In the genomic region with DNA sequence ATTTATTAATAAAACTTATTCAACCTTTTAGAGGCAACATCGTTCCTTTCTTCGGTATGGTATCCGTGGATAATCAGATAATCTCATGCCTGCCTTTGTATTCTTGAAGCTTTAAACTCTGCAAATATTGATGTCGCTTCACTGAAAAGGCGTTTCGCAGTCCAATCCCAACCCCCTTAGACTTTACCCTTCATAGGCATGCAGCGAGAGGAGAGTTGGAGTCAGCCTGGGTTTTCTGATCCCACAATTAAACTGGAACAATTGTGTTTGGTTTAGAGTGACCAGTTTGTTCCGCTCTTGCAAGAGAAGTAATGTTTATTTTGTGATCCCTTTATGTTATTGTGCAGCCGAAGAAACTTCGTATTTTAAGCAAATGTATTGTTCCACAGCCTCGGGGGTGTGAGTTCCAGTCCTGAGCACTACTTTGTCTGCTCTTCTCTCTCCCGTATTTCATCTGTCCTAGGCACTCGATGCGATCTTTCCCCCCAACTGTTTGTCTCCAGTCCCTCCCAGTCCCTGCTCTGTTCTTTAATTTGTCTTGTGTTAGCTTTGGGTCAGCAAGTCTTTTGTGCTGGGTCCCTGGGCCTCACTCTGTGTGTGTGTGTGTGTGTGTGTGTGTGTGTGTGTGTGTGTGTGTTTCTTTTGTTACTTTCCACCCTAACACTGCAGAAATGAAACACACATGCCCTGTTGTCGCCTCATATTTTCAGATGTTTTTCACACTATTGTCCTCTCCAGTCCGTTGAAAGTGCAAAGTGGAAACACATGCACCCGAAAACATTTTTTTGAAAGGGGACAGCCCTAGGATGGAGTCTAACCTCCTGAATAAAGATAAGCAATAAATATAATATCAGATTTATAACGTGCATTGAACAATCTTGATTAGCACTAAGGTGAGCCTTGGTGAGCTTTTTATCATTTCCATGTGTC, we compare ENCODE assay signal across 13 mouse cellular contexts.
DNase-seq lines count a peak whose midpoint lies in the region; ATAC-seq and TF ChIP-seq lines count a peak whose summit lies in the region.
"Had no signal": no experiment of that assay in that cellular context is flagged by ENCODE, and none has a peak within 500 bp of the region (broad histone marks: within the 10 kb centered on the region; RNA-seq: fewer than 3 reads in every experiment).

No protein-coding gene starts in this region.

- no peak overlapping the region for H3K27ac ChIP-seq in heart, embryonic 13.5 days (replicated peaks)
- 0 out of 2 replicates have a peak overlapping the region, but pooled peaks have one; percentile 18 for H3K27ac ChIP-seq in forebrain, embryonic 11.5 days (ENCODE audit: low read depth, low read length)
- H3K27ac ChIP-seq in midbrain, embryonic 14.5 days (replicated peaks; ENCODE audit: low read depth, low read length), result no peak overlapping the region
- H3K27ac ChIP-seq: liver, embryonic 13.5 days; macrophage had no signal

- intact Hi-C loops in heart, postnatal 25 days (cut with DNase I), result loop anchor here (10.0 kb wide), 1 partner anchor 402 kb away; the partner anchor contains the start of gene Isl1

- no peak for DNase-seq in heart, postnatal 25 days (ENCODE audit: low spot score)
- peak; percentile 61 for DNase-seq in brain, embryonic 14.5 days (ENCODE audit: low read depth)
- DNase-seq in forebrain, embryonic 11.5 days (ENCODE audit: low spot score), result peak; percentile 68
- DNase-seq in midbrain, embryonic 14.5 days, result peak; percentile 50
- no peak for DNase-seq in layer of hippocampus, postnatal 10 days (ENCODE audit: low spot score in 2 of 2)
- no peak for DNase-seq in urinary bladder, postnatal 25 days (ENCODE audit: low spot score)
- DNase-seq: adrenal gland, adult 2 months; B cell, adult 2 months; cerebellum, adult 11 months; liver, embryonic 13.5 days had no signal

- no peak for TF ChIP-seq CTCF in brain, embryonic 14.5 days (IDR thresholded peaks at IDR 0.05; ENCODE audit: borderline replicate concordance, extremely low read depth, insufficient read depth, insufficient read length)

- 13% methylated on average over 18 of the region's 18 CpGs for WGBS in heart, embryonic 13.5 days
- WGBS in forebrain, embryonic 11.5 days, result 2% methylated on average over 18 of the region's 18 CpGs
- WGBS in midbrain, embryonic 14.5 days, result under 1% methylated on average over 18 of the region's 18 CpGs

- peak overlapping the region; percentile 50 for H3K4me3 ChIP-seq in heart, embryonic 13.5 days
- no peak overlapping the region for H3K4me3 ChIP-seq in forebrain, embryonic 11.5 days (ENCODE audit: low read depth, low read length)
- no peak overlapping the region for H3K4me3 ChIP-seq in midbrain, embryonic 14.5 days (replicated peaks; ENCODE audit: low read depth, low read length)

- no peaks in the 10 kb centered on the region for H3K9me3 ChIP-seq in heart, embryonic 13.5 days
- no peaks in the 10 kb centered on the region for H3K9me3 ChIP-seq in forebrain, embryonic 11.5 days (ENCODE audit: control insufficient read depth, low read length)
- H3K9me3 ChIP-seq in midbrain, embryonic 14.5 days (ENCODE audit: control insufficient read depth, low read length), result no peaks in the 10 kb centered on the region
- H3K9me3 ChIP-seq: liver, embryonic 13.5 days had no signal

- H3K4me1 ChIP-seq in heart, embryonic 13.5 days, result peaks cover 32% of the 10 kb centered on the region
- peaks cover 8% of the 10 kb centered on the region; the same call in 1 of the 2 replicates for H3K4me1 ChIP-seq in forebrain, embryonic 11.5 days (replicated peaks; ENCODE audit: control insufficient read depth, insufficient read depth, low read length)
- no peaks in the 10 kb centered on the region for H3K4me1 ChIP-seq in midbrain, embryonic 14.5 days (ENCODE audit: control insufficient read depth, insufficient read depth, low read length)
- H3K4me1 ChIP-seq: liver, embryonic 13.5 days had no signal

- H3K4me2 ChIP-seq in heart, embryonic 13.5 days, result peak overlapping the region; percentile 80
- peak overlapping the region; percentile 71 for H3K4me2 ChIP-seq in forebrain, embryonic 11.5 days (ENCODE audit: low read depth, low read length, severe bottlenecking)
- H3K4me2 ChIP-seq in midbrain, embryonic 14.5 days (ENCODE audit: low read length), result no peak overlapping the region; the same call in 1 of the 2 replicates

- no peak overlapping the region for H3K9ac ChIP-seq in heart, embryonic 13.5 days
- no peak overlapping the region for H3K9ac ChIP-seq in forebrain, embryonic 11.5 days (ENCODE audit: low read length)
- no peak overlapping the region for H3K9ac ChIP-seq in midbrain, embryonic 14.5 days (replicated peaks; ENCODE audit: low read length)
- H3K9ac ChIP-seq: liver, embryonic 13.5 days had no signal

- peaks cover 79% of the 10 kb centered on the region for H3K27me3 ChIP-seq in heart, embryonic 13.5 days (replicated peaks)
- peaks cover 31% of the 10 kb centered on the region; the same call in 1 of the 2 replicates for H3K27me3 ChIP-seq in forebrain, embryonic 11.5 days (ENCODE audit: control insufficient read depth, insufficient read depth, low read length)
- peaks cover 84% of the 10 kb centered on the region for H3K27me3 ChIP-seq in midbrain, embryonic 14.5 days (ENCODE audit: control insufficient read depth, insufficient read depth, low read length)

- no peak for ATAC-seq in heart, embryonic 13.5 days (ENCODE audit: extremely low read depth, insufficient number of reproducible peaks, low FRiP score, low TSS enrichment)
- peak; percentile 63 for ATAC-seq in forebrain, embryonic 11.5 days (replicated peaks; ENCODE audit: low FRiP score)
- ATAC-seq in midbrain, embryonic 14.5 days (ENCODE audit: low FRiP score, low TSS enrichment), result no peak
- no peak for ATAC-seq in megakaryocyte-erythroid progenitor cell, adult 5-6 weeks (replicated peaks; ENCODE audit: low FRiP score, low TSS enrichment, poor library complexity, severe bottlenecking)

- no peaks in the 10 kb centered on the region for H3K36me3 ChIP-seq in heart, embryonic 13.5 days
- H3K36me3 ChIP-seq in forebrain, embryonic 11.5 days (ENCODE audit: control insufficient read depth, insufficient read depth, low read length), result no peaks in the 10 kb centered on the region
- no peaks in the 10 kb centered on the region for H3K36me3 ChIP-seq in midbrain, embryonic 14.5 days (ENCODE audit: control insufficient read depth, insufficient read depth, low read length)
- H3K36me3 ChIP-seq: liver, embryonic 13.5 days had no signal

- no peak for TF ChIP-seq POLR2A in brain, embryonic 14.5 days (IDR thresholded peaks at IDR 0.05; ENCODE audit: borderline replicate concordance, extremely low read depth, insufficient read depth, insufficient read length, poor library complexity, severe bottlenecking)

Comparison
In these comparisons a context has a peak if more than half of its experiments do, and no peak if none do; other contexts are left out.
1. DNase-seq: peak in brain, embryonic 14.5 days (single experiment), forebrain, embryonic 11.5 days (single experiment) and midbrain, embryonic 14.5 days (single experiment); none in heart, postnatal 25 days (single experiment), layer of hippocampus, postnatal 10 days (0 of 2) and urinary bladder, postnatal 25 days (single experiment).